Mouse (Mus musculus): ENCODE results near the gene Lztfl1. TPM values are rescaled to one million over a fixed set of nuclear protein-coding genes. Genes with fewer than 3 reads are reported as not detected.
"Not testable (repeated sequence)": the region's sequence is repeated elsewhere in the genome, so short reads cannot be mapped to it uniquely, and the experiment has no call there.

Lztfl1 gene
- total and polyA plus RNA-seq, 3 experiments = 0.74 to 55.5 (median 44.7) TPM

- DNase-seq = no peak
Observed at GRCm38 (mm10) chr9:123679198-123679597, 38.3 kb downstream of the Lztfl1 start.

GRCm38 (mm10) chr9:123678327-123679105, 39.0 kb downstream of the Lztfl1 start, which contains the start of the genes Ccr9 and Slc6a20a:
Gene Ccr9 (plus strand): TSS chr9:123678439.
Gene Slc6a20a (minus strand): TSS chr9:123678885.
- DNase-seq = peak; percentile 13

GRCm38 (mm10) chr9:123665645-123666044, 51.9 kb downstream of the Lztfl1 start:
- DNase-seq = peak; percentile 33

DNA sequence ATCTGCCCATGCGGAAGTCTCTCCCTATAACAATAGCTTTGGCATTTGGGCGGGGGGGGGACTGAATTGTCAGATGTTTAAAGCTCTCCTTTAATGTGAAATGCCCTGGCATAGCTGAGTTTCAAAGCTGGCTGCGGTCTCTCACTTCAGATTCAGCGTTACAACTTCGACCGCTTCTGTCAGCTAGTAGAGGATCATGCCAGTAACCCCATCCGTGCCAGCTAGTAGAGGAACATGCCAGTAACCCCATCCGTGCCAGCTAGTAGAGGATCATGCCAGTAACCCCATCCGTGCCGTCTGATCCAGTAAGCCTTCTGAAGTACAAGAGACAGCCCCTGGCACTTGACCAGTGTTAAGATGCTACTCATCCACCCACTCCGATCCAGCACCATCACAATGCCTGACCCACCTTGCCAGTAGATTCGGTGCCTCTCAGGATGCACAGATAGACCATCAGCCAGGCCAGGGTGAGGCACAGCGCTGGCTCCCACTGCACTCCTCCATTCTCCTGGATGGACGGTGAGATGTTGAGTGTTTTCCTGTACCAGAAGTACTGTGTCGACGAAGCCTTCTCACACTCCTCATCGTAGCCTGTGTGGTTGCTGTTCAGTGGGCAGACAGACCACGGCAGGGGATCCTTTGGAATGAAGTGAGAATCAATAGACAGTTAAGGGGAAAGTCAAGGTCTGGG, 57.4 kb downstream of the Lztfl1 start:
- DNase-seq = not testable (repeated sequence)

- no peak for DNase-seq
Observed at GRCm38 (mm10) chr9:123658981-123659380, 58.5 kb downstream of the Lztfl1 start.

DNA sequence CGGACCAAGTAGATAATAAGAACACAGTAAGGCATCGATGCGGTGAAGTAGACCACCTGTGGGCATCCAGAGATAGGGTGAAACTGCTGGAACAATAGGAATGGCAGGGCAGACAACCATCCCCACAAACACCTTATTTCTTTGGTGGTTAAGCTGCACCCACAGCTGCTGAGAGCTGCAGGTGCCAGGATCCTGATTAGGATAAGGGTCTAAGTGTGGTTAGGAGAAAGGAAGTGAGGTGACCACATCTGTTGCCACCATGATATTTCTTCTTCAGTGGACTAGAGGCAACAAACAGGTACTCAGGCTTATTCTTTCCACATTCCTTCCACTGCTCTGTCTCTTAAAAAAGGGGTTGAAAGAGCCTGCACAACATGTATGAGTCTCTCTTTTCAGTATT, 60.0 kb downstream of the Lztfl1 start:
- no peak for DNase-seq

GRCm38 (mm10) chr9:123651369-123651768, 66.1 kb downstream of the Lztfl1 start:
- no peak for DNase-seq

DNA sequence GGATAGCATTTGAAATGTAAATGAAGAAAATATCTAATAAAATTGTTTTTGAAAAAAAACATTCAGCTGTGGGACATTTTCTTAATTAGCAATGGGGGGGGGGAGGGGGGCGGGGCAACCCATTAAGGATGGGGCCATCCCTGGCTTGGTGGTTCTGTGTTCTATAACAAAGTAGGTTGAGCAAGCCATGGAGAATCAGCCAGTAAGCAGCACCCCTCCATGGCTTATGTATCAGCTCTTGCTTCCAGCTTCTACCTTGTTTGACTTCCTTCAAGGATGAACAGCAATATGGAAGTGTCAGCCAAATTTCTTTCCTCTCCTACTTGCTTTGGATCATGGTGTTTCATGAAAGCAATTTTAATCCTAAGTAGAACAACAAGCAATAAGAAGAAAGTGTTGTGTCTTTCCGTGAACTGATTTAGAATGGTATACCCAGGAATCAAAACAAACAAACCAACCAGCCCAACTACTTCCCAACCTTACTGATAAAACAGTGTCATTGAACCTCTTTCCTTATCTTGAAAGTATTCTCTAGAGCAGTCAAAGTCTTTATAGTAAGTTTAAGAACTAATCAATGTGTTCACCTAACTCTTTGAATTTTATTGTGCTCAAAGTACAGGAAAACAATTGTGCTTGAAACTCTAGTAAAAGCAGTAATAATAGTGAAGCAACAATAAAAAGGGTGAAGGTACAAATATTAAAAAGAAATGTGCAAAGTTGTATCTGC, 67.5 kb downstream of the Lztfl1 start:
- no peak for DNase-seq

Other genes starting within 250 kb of the Lztfl1 start
- 10 to 100 TPM; 28.7 to 33.0 TPM for gene Limd1, start 239.0 kb downstream of the Lztfl1 start, total RNA-seq (2021)
- gene Limd1, start 239.0 kb downstream of the Lztfl1 start, polyA plus RNA-seq (2012; rRNA removed) = 30.2 and 48.8 TPM in 2 replicates
- gene Sacm1l, start 187.9 kb downstream of the Lztfl1 start, total RNA-seq (2021) = 100 to 1,000 TPM in 1 of 2 experiments, 10 to 100 TPM in 1; 75.2 to 160 TPM
- 1.8 and 2.3 TPM in 2 replicates for gene Sacm1l, start 187.9 kb downstream of the Lztfl1 start, polyA plus RNA-seq (2012; rRNA removed)
- under 1 TPM in 1 of 2 experiments, not detected in 1; 0.10 TPM for gene Slc6a20b, start 85.1 kb downstream of the Lztfl1 start, total RNA-seq (2021)
- gene Slc6a20b, start 85.1 kb downstream of the Lztfl1 start, polyA plus RNA-seq (2012; rRNA removed) = not detected in 2 replicates
- gene Ccr9, start 39.3 kb downstream of the Lztfl1 start, total RNA-seq (2021) = not detected
- gene Ccr9, start 39.3 kb downstream of the Lztfl1 start, polyA plus RNA-seq (2012; rRNA removed) = 0.04 and 0.20 TPM in 2 replicates
- under 1 TPM in 1 of 2 experiments, not detected in 1; 0.29 TPM for gene Slc6a20a, start 38.8 kb downstream of the Lztfl1 start, total RNA-seq (2021)
- 0.09 and 0.44 TPM in 2 replicates for gene Slc6a20a, start 38.8 kb downstream of the Lztfl1 start, polyA plus RNA-seq (2012; rRNA removed)
- gene Cxcr6, start 88.8 kb upstream of the Lztfl1 start, total RNA-seq (2021) = under 1 TPM in 1 of 2 experiments, not detected in 1; 0.21 TPM
- gene Cxcr6, start 88.8 kb upstream of the Lztfl1 start, polyA plus RNA-seq (2012; rRNA removed) = 0.20 TPM in 1 of 2 replicates, not detected in the other
- 10 to 100 TPM; 37.1 to 41.1 TPM for gene Fyco1, start 134.2 kb upstream of the Lztfl1 start, total RNA-seq (2021)
- gene Fyco1, start 134.2 kb upstream of the Lztfl1 start, polyA plus RNA-seq (2012; rRNA removed) = 5.9 and 9.7 TPM in 2 replicates
- gene Xcr1, start 144.3 kb upstream of the Lztfl1 start, total RNA-seq (2021) = under 1 TPM; 0.10 to 0.20 TPM
- 0.08 and 0.10 TPM in 2 replicates for gene Xcr1, start 144.3 kb upstream of the Lztfl1 start, polyA plus RNA-seq (2012; rRNA removed)